Mouse (Mus musculus) CD8-positive naive resting alpha-beta T cell, adult 2 months (primary cell): Measurements from ENCODE around the gene Rmnd5b.
"Not testable (repeated sequence)": the region's sequence is repeated elsewhere in the genome, so short reads cannot be mapped to it uniquely, and the experiment has no call there.

Source experiments
- DNase-seq, 2 experiments: peaks; one replicate each; pipeline ENCODE4 v3.0.0; 2022; ENCODE audit warnings: low read depth in 2 of 2, low spot score in 2 of 2

The Rmnd5b gene

GRCm38 (mm10) chr11:51635525-51636322 is at the start of gene Rmnd5b:
TSS of gene Rmnd5b (minus strand) at chr11:51635896.
- DNase-seq: peak; percentile 86

GRCm38 (mm10) chr11:51681976-51682374 is 46.3 kb upstream of the Rmnd5b start:
- DNase-seq: no peak

GRCm38 (mm10) chr11:51681324-51681975 is 45.8 kb upstream of the Rmnd5b start:
- DNase-seq: peak; percentile 84 to 90

GRCm38 (mm10) chr11:51679466-51679865 is 43.8 kb upstream of the Rmnd5b start:
- DNase-seq: no peak

GRCm38 (mm10) chr11:51677737-51678418 is 42.2 kb upstream of the Rmnd5b start:
- no peak for DNase-seq

- no peak for DNase-seq
These were observed 39.7 kb upstream of the Rmnd5b start for GRCm38 (mm10) chr11:51675386-51675785.

- no peak for DNase-seq
These were observed 37.6 kb upstream of the Rmnd5b start for GRCm38 (mm10) chr11:51673291-51673690.

GRCm38 (mm10) chr11:51671376-51671775 is 35.7 kb upstream of the Rmnd5b start:
- DNase-seq: no peak

GRCm38 (mm10) chr11:51670846-51671245 is 35.1 kb upstream of the Rmnd5b start:
- no peak for DNase-seq

GRCm38 (mm10) chr11:51664747-51665146 is 29.1 kb upstream of the Rmnd5b start:
- not testable (repeated sequence) for DNase-seq

GRCm38 (mm10) chr11:51662632-51663031 is 26.9 kb upstream of the Rmnd5b start:
- no peak for DNase-seq

- DNase-seq: no peak
These were observed 26.2 kb upstream of the Rmnd5b start for GRCm38 (mm10) chr11:51661867-51662365.

GRCm38 (mm10) chr11:51658705-51659104 is 23.0 kb upstream of the Rmnd5b start:
- DNase-seq: no peak

- DNase-seq: no peak
These were observed 22.6 kb upstream of the Rmnd5b start for GRCm38 (mm10) chr11:51658291-51658690.

GRCm38 (mm10) chr11:51656798-51657521 is 21.3 kb upstream of the Rmnd5b start:
- DNase-seq: no peak

- no peak for DNase-seq
These were observed 19.2 kb upstream of the Rmnd5b start for GRCm38 (mm10) chr11:51654891-51655290.

GRCm38 (mm10) chr11:51653736-51654135 is 18.0 kb upstream of the Rmnd5b start:
- DNase-seq: no peak

GRCm38 (mm10) chr11:51652889-51653418 is 17.3 kb upstream of the Rmnd5b start:
- no peak for DNase-seq

GRCm38 (mm10) chr11:51650691-51651515 is 15.2 kb upstream of the Rmnd5b start, which contains the start of the genes N4bp3 and D930048N14Rik:
TSS of gene N4bp3 (minus strand) at chr11:51650842.
TSS of gene D930048N14Rik (plus strand) at chr11:51650954.
- peak; percentile 59 to 63 for DNase-seq

- DNase-seq: peak in 1 of 2 experiments; percentile 25
These were observed 14.6 kb upstream of the Rmnd5b start for GRCm38 (mm10) chr11:51650261-51650660.
